Mouse (Mus musculus): ENCODE data around the gene Elmsan1.
"Not testable (repeated sequence)": the region's sequence is repeated elsewhere in the genome, so short reads cannot be mapped to it uniquely, and the experiment has no call there.

Elmsan1 gene

GRCm38 (mm10) chr12:84218289-84219120 lies at the start of gene Elmsan1:
TSS of gene Elmsan1 (minus strand) at chr12:84218881.
- no peak for DNase-seq (ENCODE audit: low read depth, low spot score)

DNA sequence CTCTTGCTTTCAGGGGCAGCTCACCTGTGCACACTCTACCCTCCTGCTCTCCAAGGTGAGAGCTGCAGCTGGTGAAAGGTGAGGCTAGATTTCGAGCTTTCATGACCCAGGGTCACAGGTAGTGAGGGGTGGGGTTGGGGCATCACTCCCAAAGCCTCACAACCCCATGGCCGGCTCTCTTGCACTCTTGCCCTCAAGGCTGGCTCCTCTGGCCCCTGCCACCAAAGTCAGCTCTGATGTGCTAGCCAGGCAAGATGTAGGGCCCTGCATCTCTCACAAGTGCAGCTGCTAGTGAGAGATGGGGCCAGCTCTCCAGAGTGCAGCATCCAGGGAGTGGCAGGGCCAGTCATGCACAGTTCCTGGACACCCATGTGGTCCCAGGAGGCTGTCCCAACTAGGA lies 48.6 kb upstream of the Elmsan1 start:
- DNase-seq (ENCODE audit: low read depth, low spot score) = no peak

- no peak for DNase-seq (ENCODE audit: low read depth, low spot score)
These were observed 41.7 kb upstream of the Elmsan1 start for GRCm38 (mm10) chr12:84260363-84260762.

- no peak for DNase-seq (ENCODE audit: low read depth, low spot score)
These were observed 36.2 kb upstream of the Elmsan1 start for GRCm38 (mm10) chr12:84254886-84255285.

GRCm38 (mm10) chr12:84252811-84253210 lies 34.1 kb upstream of the Elmsan1 start:
- no peak for DNase-seq (ENCODE audit: low read depth, low spot score)

GRCm38 (mm10) chr12:84249217-84249616 lies 30.5 kb upstream of the Elmsan1 start:
- no peak for DNase-seq (ENCODE audit: low read depth, low spot score)

DNA sequence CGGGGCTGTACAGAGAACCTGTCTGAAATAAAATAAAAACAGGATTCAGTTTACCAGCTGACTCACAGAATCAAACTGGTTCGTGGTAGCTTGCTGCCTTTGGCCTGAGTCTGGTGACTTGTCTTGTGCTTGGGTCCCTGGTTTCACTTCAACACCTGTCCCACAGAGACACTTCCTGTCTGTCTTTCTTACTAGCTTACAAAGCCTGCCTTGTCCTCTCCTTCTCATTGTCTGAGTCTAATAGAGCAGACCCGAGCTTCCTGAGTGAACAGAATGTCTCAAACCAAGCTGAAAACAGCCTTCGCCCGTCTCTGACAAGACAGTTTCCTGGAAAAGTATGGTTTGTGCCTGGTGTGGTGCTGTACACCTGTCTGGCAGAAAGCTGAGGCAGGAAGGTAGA lies 27.0 kb upstream of the Elmsan1 start:
- DNase-seq (ENCODE audit: low read depth, low spot score) = no peak

DNA sequence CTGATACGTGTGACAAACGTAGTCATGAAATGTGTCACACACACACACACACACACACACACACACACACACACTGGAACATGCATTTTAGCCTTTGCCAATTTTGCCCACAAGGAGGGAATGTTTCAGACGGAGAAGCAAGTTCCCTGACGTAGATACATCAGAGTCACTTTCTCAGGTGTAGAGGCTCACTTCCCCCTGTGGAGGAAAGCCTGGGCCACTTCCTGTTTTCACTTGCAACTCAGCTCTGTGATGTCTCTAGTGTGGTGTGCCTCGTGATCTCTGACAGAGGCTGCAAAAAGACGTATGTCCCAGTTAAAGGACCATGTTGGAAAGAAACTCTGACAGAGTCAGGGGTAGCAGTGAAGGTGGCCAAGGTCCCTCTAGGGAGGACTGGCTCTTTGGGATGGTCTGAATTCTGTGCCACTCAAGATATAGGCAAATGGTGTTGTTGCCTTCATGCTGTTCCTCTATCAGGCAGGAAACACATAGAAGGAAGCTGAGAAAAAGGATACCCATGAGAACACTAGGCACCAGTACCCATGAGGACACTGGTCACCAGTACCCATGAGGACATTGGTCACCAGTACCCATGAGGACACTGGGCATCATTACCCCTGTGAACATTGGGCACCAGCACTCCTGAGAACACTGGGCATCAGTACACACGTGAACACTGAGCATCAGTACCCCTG lies 24.5 kb upstream of the Elmsan1 start:
- DNase-seq (ENCODE audit: low read depth, low spot score) = no peak

DNA sequence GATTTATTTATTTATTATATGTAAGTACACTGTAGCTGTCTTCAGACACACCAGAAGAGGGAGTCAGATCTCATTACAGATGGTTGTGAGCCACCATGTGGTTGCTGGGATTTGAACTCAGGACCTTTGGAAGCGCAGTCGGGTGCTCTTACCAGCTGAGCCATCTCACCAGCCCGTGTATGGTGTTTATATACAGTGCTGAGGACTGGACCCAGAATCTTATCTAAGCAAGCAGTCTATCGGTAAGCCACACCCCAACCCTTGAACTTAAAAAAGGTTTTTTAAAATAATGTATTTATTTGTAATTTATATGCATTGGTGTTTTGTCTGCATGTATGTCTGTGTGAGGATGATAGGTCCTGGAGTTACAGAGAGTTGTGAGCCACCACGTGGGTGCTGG lies 18.4 kb upstream of the Elmsan1 start:
- DNase-seq (ENCODE audit: low read depth, low spot score) = not testable (repeated sequence)

- no peak for DNase-seq (ENCODE audit: low read depth, low spot score)
These were observed 17.5 kb upstream of the Elmsan1 start for GRCm38 (mm10) chr12:84235981-84236752.

DNA sequence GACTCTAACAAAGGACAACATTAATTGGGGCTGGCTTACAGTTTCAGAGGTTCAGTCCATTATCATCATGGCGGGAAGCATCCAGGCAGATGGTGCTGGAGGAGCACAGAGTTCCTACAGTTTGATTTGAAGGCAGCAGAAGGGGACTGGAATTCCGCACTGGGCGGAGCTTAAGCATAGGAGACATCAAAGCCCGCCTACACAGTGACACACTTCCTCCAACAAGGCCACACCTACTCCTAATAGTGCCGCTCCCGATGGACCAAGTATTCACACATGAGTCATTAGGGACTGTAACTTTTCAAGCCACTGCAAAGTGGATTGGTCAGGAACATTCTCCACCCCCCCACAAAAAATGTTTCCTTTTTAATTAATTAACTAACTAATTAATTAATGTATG lies 16.9 kb upstream of the Elmsan1 start:
- DNase-seq (ENCODE audit: low read depth, low spot score) = no peak

DNA sequence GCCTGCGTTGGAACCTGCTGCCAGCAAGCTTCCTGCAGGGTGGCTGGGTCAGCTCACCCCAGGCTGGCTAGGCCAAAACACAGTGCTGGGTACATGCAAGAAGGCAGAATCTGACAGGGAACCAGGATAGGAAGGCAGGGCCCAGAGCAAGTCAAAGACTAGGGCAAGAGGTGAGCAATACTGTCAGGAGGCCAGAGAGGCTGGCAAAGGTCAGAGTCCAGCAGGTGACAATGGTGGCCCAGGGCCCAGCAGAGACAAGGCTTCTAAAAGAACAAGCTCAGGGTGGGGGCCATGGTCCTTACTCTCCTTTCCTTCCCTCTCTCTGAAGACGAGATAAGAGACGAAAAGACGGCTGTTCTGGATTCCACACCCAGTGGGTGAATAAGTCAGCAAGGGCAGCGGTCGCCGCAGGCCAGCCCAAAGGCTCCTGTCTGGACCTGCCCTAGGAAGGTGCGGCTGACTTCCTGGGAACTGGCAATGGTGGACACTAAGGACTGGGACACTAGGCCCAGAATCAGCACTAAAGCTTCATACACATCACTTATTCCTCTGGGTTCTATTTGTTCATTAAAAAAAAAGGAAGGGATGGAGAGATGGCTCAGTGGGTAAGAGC lies 14.9 kb upstream of the Elmsan1 start:
- no peak for DNase-seq (ENCODE audit: low read depth, low spot score)

- no peak for DNase-seq (ENCODE audit: low read depth, low spot score)
These were observed 7.6 kb upstream of the Elmsan1 start for GRCm38 (mm10) chr12:84226117-84226840.

GRCm38 (mm10) chr12:84222405-84222961 lies 3.8 kb upstream of the Elmsan1 start:
- DNase-seq (ENCODE audit: low read depth, low spot score) = no peak

GRCm38 (mm10) chr12:84220951-84221891 lies 2.5 kb upstream of the Elmsan1 start:
- DNase-seq (ENCODE audit: low read depth, low spot score) = no peak

DNA sequence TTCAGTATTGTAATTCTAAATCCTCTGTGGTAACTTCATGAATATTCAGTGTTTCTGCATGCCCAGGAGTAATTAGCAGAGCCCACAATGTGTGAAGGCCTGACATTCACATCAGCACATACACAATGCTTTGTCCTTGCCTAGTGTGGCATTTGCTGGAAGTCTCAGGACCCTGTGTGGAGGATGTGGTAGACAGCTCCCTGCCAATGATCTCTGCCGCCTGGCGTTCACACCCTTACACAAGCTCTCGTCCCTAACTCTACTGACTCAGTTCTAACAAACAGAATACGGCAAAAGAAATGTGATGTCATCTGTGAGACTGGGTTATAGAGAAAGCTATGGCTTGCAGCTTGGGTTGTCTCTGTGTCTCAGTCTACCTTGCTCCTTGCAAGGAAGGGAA lies 1.8 kb upstream of the Elmsan1 start:
- DNase-seq (ENCODE audit: low read depth, low spot score) = no peak

GRCm38 (mm10) chr12:84219121-84219561 lies 460 bp upstream of the Elmsan1 start:
- DNase-seq (ENCODE audit: low read depth, low spot score) = no peak

DNA sequence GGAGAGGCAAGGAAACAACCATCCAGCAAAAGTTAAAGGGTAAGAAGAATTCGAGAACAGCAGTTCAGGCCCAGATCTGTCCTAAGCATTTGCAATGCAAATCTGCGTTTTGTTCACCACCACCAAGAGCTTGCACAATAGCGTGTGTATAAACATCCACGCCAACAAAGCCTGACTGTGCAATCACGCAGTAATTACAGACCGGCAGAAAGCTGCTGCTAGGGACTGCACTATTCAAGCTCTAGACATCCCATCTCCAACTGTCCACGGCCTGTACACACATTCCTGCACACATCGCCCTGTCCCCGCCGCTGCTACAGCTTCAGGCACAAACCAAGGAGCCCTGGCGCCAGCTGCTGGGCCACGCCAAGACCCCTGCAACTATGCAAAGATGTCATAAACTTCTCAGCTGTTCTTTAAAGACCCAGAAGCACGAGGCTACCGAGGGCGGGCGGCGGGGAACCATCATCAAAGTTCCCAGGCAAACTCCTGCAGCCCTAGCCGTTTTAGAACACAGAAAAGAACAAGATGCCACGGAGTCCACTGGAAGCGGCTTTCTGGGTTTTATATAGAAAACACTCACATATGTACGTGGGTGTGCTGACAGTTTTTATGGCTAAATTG lies 1.1 kb downstream of the Elmsan1 start:
- DNase-seq (ENCODE audit: low read depth, low spot score) = no peak

- DNase-seq (ENCODE audit: low read depth, low spot score) = no peak
These were observed 1.6 kb downstream of the Elmsan1 start for GRCm38 (mm10) chr12:84217111-84217507.

All from brain, embryonic 18.5 days (tissue).